Mouse (Mus musculus) kidney, postnatal 4 days (tissue): ENCODE results near the gene Apobec3.

Experiments used
- DNase-seq, 2 experiments: peaks; one replicate each; pipeline ENCODE4 v3.0.0; 2021; ENCODE audit warnings: mixed read lengths in 2 of 2

Apobec3 gene

DNA sequence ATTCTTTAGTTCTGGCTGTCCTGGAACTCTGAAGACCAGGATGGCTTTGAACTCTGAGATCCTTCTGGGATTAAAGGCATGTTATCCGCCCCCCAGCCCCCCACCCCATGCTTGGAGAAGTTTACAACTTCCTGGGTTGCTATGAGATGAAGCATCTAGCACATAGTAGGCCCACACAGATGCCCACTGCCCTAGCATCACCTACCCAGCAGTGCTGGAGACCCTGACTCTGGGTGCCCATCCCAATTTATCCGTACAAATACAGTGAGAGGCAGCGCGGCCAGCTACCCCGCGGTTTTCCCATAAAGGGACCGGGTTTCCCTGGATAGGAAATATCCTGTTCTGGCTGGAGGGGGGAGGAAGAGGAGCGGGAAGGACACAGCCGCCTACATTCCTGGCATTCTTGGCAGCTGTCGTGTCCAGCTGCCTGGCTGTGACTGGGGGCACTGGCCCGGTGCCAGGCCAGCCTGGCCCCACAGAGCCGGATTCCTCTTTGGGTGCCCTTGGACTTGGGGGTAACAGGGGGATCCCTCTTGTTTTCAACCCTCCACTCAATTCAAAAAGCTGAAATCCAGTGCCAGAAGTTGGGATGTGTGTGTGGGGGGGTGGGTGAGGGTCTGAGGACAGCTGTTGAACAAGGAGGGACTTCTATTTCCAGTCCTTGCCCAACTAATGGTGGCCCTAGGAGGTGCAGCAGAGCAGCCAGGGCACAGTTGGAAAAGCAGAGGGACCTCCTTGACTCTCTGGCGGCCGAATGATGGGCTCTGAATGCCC is 60.5 kb downstream of the Apobec3 start:
- peak; percentile 71 to 85 for DNase-seq

DNA sequence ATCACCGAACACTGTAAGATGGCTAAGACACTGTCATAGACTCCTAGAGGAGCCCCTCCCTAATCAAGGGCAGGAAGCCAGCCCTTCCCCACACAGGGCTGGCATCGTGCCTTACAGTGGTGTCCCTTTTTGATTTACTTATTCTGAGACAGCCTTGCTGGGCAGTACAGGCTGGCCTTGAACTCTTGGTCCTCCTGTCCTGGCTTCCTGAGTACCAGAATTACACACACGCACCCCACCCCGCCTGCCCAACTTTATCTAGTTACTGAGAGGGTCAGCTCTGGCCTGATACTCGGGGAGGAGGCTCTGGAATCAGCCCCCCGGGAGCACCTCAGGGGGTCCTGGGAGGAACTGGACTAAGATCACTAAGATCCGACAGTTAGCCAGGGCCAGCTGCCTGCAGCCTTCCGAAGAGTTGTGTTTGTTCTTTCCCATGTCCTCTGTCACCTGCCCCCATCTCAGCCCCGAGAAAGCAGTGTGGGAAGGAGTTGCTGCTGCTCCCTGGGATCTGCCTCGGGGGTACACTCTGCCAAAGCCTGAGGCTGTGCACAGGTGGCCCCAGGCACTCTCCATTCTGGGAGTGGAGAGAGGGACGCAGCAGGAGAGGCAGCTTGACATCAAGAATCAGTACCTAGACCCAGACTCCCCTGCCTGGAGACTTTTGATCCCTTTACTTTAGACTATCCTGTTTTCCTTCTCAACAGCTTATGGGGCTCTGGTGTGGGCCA is 61.2 kb downstream of the Apobec3 start:
- DNase-seq, result peak; percentile 63 to 74

DNA sequence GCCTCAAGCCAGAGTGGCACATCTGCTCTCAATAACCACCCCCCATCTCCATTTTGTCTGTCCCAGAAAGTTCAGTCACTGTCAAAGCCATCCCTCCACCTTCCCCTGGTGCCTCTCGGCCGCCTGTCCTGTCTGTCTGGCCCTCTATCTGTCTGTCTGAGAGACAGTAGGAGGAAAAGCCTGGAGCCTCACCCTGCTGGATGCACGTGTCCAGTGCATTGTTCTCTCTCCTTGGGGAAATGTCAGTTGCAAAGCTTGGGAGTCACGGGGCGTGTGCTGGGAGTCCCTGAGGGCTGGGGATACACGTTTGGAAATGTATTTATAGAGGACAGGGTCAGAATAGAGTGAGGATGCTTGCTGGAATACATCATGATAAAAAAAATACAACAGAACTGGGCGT is 62.0 kb downstream of the Apobec3 start:
- peak in 1 of 2 experiments; percentile 25 for DNase-seq

DNA sequence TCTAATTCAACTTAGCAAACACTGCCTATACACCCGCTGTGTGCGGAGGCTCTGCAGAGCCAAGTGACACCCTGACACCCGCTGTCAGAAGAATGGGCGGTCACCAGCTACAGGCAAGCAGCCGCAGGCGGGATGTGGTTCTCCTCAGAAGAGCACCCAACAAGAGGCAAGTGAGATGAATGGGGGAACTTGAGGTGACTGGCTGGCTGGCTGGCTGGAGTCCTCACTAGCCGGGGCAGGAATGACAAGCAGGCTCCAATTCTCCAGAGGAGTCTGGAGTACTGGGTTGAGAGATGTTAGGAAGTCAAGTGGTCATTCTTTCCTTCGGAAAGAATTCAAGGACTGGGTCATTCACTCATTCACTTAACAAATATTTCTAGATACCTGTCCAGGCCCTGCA is 65.1 kb downstream of the Apobec3 start:
- no peak for DNase-seq

DNA sequence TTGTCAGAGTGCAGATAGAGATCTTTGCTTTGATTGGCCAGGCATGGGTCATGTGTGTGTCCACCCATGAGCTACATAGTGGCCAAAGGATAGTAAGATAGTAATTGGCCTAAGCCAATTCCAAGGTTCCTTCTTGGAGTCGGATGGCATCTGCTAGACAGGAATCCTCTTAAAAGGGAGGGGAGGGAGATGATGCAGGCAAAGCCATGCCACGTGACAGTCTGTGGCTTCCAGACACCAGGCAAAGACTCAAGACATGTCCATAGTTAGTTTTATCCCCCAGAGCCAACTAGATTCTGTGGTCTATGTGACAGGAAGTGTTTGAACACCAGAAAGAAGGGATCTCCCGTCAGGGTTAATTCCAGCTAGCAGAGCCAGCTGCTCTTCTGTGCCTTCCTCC is 67.0 kb downstream of the Apobec3 start:
- no peak for DNase-seq

DNA sequence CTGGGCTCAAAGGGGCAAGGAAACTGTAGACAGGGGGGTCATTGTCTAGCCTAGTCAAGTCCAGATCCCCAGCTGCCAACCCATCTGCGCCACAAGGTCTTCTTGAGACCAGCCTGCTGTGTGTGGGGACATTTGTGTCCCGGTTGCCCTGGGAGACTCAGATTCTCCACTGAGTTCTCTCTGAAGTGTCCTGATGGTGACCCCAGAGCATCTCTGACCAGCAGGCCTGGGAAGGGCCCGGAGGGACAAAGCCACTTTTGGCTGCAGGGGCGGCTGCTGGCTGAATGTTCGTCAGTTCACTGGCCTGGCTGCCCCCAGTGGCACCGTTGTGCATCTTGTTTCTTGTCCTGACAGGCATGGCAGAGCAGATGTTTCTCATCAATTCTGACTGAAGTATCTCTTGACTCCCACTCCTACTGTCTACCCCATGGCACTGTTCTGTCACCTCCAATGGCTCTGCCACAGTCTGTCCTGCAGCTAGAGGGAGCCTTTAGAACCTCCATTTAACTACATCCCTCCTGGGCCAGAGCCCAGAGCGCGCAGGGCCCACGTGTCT is 70.0 kb downstream of the Apobec3 start:
- DNase-seq, result peak; percentile 39 to 66

DNA sequence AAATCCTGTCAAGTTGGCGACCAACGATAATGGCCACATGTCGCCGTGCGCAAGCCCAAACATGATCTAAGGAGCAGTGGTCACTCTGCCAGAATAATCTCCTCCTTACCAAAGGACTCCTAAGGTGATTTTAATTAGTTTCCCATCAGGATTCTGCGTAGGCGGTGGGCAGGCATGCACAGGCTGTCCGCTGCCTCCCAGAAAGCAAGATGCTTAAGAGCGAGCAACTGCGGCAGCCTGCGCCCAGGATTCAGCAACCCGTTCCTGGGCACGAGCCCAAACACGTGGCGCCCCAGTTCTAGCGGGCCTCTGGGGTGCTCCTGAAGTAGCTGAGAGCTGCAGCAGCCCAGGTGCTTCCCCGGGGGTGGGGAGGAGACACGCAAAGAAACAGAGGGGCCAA is 71.2 kb downstream of the Apobec3 start:
- DNase-seq, result no peak

DNA sequence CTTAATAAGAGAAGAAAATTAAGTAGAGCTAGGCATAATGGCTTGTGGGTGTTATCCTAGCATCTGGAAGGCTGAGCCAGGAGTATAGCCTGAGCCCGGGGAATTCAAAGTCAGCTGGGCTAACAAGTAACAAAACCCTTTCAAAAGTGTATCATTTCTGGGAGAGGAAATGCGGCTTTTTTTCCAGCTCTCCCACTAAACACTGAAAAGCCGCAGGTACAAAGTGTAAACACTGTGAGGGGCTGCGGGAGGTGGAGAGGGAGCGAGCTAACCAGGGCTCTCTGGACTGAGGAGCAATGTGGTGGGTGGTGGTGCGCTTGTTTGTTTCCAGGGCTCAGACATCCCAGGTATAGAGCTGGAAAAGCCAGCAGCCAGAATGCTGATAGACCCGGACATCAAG is 72.9 kb downstream of the Apobec3 start:
- no peak for DNase-seq
